Mouse (Mus musculus): Measurements from ENCODE around the gene Ugt1a7c.

Ugt1a7c gene

GRCm38 (mm10) chr1:88245881-88246280 lies 151.0 kb downstream of the Ugt1a7c start:
- no peak for DNase-seq

GRCm38 (mm10) chr1:88246386-88246785 lies 151.5 kb downstream of the Ugt1a7c start:
- no peak for DNase-seq

- DNase-seq = no peak
These were observed 152.8 kb downstream of the Ugt1a7c start for GRCm38 (mm10) chr1:88247660-88248059.

GRCm38 (mm10) chr1:88248658-88249057 lies 153.8 kb downstream of the Ugt1a7c start:
- DNase-seq = no peak

- peak; percentile 94 for DNase-seq
These were observed 154.7 kb downstream of the Ugt1a7c start for GRCm38 (mm10) chr1:88249596-88249995.

GRCm38 (mm10) chr1:88250023-88250422 lies 155.2 kb downstream of the Ugt1a7c start:
- DNase-seq = peak; percentile 94

- DNase-seq = no peak
These were observed 158.2 kb downstream of the Ugt1a7c start for GRCm38 (mm10) chr1:88253106-88253505.

GRCm38 (mm10) chr1:88253540-88253939 lies 158.7 kb downstream of the Ugt1a7c start:
- no peak for DNase-seq

GRCm38 (mm10) chr1:88254793-88255465 lies 160.1 kb downstream of the Ugt1a7c start:
- DNase-seq = peak; percentile 97

- DNase-seq = peak; percentile 96
These were observed 160.6 kb downstream of the Ugt1a7c start for GRCm38 (mm10) chr1:88255466-88255857.

- peak; percentile 96 for DNase-seq
These were observed 161.3 kb downstream of the Ugt1a7c start for GRCm38 (mm10) chr1:88255989-88256754.

GRCm38 (mm10) chr1:88256886-88257663 lies 162.2 kb downstream of the Ugt1a7c start:
- DNase-seq = peak; percentile 96

- DNase-seq = no peak
These were observed 162.8 kb downstream of the Ugt1a7c start for GRCm38 (mm10) chr1:88257681-88258080.

GRCm38 (mm10) chr1:88258361-88258760 lies 163.5 kb downstream of the Ugt1a7c start:
- DNase-seq = no peak

GRCm38 (mm10) chr1:88258881-88259642 lies 164.2 kb downstream of the Ugt1a7c start:
- DNase-seq = peak; percentile 97

GRCm38 (mm10) chr1:88259643-88260024 lies 164.8 kb downstream of the Ugt1a7c start:
- peak; percentile 96 for DNase-seq

GRCm38 (mm10) chr1:88260114-88260513 lies 165.3 kb downstream of the Ugt1a7c start:
- peak; percentile 97 for DNase-seq

- no peak for DNase-seq
These were observed 165.9 kb downstream of the Ugt1a7c start for GRCm38 (mm10) chr1:88260604-88261377.

GRCm38 (mm10) chr1:88261706-88262105 lies 166.8 kb downstream of the Ugt1a7c start:
- no peak for DNase-seq

- no peak for DNase-seq
These were observed 167.4 kb downstream of the Ugt1a7c start for GRCm38 (mm10) chr1:88262255-88262654.

- DNase-seq = no peak
These were observed 168.1 kb downstream of the Ugt1a7c start for GRCm38 (mm10) chr1:88262961-88263360.

- DNase-seq = no peak
These were observed 168.9 kb downstream of the Ugt1a7c start for GRCm38 (mm10) chr1:88263778-88264177.

Measured in heart, adult 11 months (tissue).